Mouse (Mus musculus): ENCODE results near the gene Sergef. TPM values are rescaled to one million over a fixed set of nuclear protein-coding genes. Genes with fewer than 3 reads are reported as not detected.

Sergef gene
- polyA plus RNA-seq, 1 experiment from 2014 or later: 32.6 TPM

DNA sequence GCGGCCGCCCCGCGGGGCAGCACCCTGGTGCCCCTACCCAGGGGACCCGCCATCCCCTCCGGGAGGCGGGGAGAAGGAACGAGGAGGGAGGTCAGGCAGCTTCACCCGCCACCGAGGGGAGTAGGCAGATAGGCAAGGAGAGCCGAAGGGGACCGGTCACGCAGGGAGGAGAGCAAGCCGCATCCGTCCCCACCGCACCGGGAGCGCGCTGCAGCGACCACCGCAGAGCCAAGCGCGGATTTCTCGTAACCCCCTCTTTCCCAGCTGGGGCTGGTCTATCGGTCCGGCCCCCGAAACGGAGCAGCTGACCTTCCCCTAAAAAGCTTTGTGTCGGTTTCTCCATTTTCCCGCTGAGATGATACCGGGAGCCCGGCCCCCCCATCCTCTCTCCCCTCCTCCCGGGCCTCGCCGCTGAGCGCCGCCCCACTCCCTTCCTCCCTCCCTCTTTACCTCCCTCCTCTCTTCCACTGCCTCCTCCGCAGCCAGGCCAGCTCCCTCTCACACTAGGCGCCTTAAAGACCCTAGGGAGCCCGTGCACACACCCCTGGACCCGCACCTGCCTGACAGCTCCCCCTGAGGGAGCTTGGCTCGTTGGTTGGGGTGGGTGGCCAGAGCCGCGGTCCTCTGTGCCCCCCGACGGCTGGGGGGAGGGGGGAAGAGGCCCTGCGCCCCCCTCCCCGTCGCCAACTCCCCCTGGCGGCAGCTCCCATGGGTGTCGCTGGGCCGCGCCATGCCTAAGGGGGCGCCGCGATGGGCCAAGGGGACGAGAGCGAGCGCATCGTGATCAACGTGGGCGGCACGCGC lies 242.5 kb downstream of the Sergef start:
- peak overlapping the region; percentile 94 for H3K9ac ChIP-seq (replicated peaks; ENCODE audit: low read depth, low read length)
- peak overlapping the region; percentile 87 for H3K4me2 ChIP-seq (ENCODE audit: low read length)
- peak overlapping the region; percentile 95 for H3K4me3 ChIP-seq (replicated peaks; ENCODE audit: low read length)
- ATAC-seq: peak; percentile 71
- H3K27ac ChIP-seq (ENCODE audit: low read length): peak overlapping the region; percentile 79
- H3K36me3 ChIP-seq (ENCODE audit: control insufficient read depth, insufficient read depth): no peaks in the 10 kb centered on the region
- under 1% methylated on average over 54 of the region's 64 CpGs for WGBS
- no peaks in the 10 kb centered on the region for H3K9me3 ChIP-seq (ENCODE audit: control insufficient read depth, low read length)
- H3K27me3 ChIP-seq (replicated peaks; ENCODE audit: control insufficient read depth, insufficient read depth, low read length): peaks cover 22% of the 10 kb centered on the region
- peaks cover 50% of the 10 kb centered on the region for H3K4me1 ChIP-seq (replicated peaks; ENCODE audit: control insufficient read depth, insufficient read depth, low read length)

DNA sequence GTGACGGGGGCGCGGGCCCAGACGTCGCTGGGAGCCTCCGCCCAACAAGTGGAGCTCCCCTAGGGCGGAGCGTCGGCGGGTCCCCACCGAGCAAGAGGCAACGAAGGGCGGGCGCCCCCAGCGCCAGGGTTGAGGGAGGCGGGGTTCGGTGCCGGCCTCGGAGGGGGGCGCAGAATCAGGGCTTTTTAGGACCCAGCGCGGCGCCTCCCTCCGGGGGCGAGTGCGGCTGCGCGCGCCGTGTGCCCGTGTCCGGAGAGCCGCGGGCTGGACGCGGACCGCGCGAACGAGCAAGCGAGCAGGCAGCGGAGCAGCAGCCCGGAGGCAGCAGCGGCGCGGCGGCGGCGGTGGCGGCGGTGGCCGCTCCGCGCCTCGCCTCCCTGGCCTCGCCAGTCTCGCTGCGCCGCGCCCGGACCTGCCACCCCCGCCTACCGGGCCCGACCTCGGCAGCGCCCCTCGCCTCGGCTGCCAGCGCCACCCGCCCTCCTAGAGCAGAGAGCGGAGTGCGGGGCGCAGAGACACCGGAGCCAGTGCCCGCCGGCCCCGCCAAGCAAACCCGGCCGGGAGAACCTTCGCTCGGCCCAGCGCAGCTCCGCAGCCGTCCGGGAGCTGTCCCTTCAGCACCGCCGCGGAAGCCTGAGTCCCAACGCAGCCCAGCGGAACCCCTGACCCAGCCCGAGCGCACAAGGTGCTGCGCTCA lies 243.2 kb downstream of the Sergef start, which contains the start of gene Kcnc1:
Kcnc1 (plus strand) TSS at position 267 of the 697 bp plus-strand sequence.
- Histone ChIP-seq H3K4me2 (ENCODE audit: low read length) (peak within 1 kb of the TSS; percentile 87), H3K4me1 (replicated peaks; ENCODE audit: control insufficient read depth, insufficient read depth, low read length) (peaks cover 47% of the 10 kb centered on the region), H3K36me3 (ENCODE audit: control insufficient read depth, insufficient read depth) (no peaks in the 10 kb centered on the region), H3K9ac (replicated peaks; ENCODE audit: low read depth, low read length) (peak within 1 kb of the TSS; percentile 94), H3K27ac (ENCODE audit: low read length) (peak within 1 kb of the TSS; percentile 79), H3K27me3 (replicated peaks; ENCODE audit: control insufficient read depth, insufficient read depth, low read length) (peaks cover 22% of the 10 kb centered on the region), H3K4me3 (replicated peaks; ENCODE audit: low read length) (peak within 1 kb of the TSS; percentile 95), H3K9me3 (ENCODE audit: control insufficient read depth, low read length) (no peaks in the 10 kb centered on the region)
- peak; percentile 66 for ATAC-seq
- WGBS: 0% methylated on average over 47 of the region's 93 CpGs

DNA sequence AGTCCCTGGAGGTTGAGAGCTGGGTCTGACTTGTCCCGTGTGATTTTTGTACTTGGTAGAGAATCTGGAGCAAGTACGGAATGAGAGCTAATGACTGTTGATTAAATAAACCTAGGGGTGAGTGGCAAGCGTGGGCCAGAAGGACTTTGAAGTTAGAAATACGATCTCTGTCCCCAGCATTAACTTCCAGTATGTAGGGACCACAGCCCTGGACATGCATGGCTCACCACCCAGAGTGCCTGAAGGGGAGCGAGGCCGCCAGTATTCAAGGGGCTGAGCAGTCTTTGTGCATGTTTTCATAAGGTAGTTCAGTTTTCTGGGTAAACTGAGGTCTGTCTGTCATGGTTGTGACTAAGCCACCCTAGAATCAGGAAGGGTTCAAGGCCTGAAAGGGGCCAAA lies 244.0 kb downstream of the Sergef start:
- H3K27me3 ChIP-seq (replicated peaks; ENCODE audit: control insufficient read depth, insufficient read depth, low read length): peaks cover 22% of the 10 kb centered on the region
- H3K36me3 ChIP-seq (ENCODE audit: control insufficient read depth, insufficient read depth): no peaks in the 10 kb centered on the region
- H3K27ac ChIP-seq (ENCODE audit: low read length): no peak overlapping the region
- ATAC-seq: no peak
- peaks cover 40% of the 10 kb centered on the region for H3K4me1 ChIP-seq (replicated peaks; ENCODE audit: control insufficient read depth, insufficient read depth, low read length)
- WGBS: 49% methylated on average over 6 of the region's 6 CpGs
- no peak overlapping the region for H3K9ac ChIP-seq (replicated peaks; ENCODE audit: low read depth, low read length)
- H3K4me2 ChIP-seq (ENCODE audit: low read length): peak overlapping the region; percentile 87
- H3K4me3 ChIP-seq (replicated peaks; ENCODE audit: low read length): peak overlapping the region; percentile 95; the same call in 1 of the 2 replicates
- H3K9me3 ChIP-seq (ENCODE audit: control insufficient read depth, low read length): no peaks in the 10 kb centered on the region

DNA sequence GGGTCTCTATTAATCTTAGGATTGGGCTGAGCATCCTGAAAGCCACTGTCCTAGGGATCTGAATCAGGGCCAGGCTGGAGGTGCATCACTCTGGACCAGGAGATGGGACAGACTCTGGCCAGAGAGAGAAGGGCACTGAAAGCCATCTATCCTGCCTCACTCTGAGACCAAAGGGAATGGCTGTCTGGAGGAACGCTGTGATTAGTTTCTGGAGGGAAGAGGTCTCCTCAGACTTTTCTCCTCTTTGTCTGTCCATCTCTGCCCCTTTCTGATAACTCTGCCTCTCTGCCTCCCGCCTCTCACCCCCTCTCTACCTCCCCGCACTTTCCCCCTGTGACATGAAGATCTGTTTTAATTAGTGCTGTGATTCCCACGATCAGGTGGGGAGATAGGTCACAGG lies 244.7 kb downstream of the Sergef start:
- Histone ChIP-seq H3K4me2 (ENCODE audit: low read length) (no peak overlapping the region), H3K4me1 (replicated peaks; ENCODE audit: control insufficient read depth, insufficient read depth, low read length) (peaks cover 34% of the 10 kb centered on the region), H3K9ac (replicated peaks; ENCODE audit: low read depth, low read length) (no peak overlapping the region), H3K9me3 (ENCODE audit: control insufficient read depth, low read length) (no peaks in the 10 kb centered on the region), H3K27ac (ENCODE audit: low read length) (no peak overlapping the region), H3K27me3 (replicated peaks; ENCODE audit: control insufficient read depth, insufficient read depth, low read length) (peaks cover 22% of the 10 kb centered on the region), H3K36me3 (ENCODE audit: control insufficient read depth, insufficient read depth) (no peaks in the 10 kb centered on the region), H3K4me3 (replicated peaks; ENCODE audit: low read length) (no peak overlapping the region)
- 67% methylated on average over 4 of the region's 4 CpGs for WGBS
- no peak for ATAC-seq

DNA sequence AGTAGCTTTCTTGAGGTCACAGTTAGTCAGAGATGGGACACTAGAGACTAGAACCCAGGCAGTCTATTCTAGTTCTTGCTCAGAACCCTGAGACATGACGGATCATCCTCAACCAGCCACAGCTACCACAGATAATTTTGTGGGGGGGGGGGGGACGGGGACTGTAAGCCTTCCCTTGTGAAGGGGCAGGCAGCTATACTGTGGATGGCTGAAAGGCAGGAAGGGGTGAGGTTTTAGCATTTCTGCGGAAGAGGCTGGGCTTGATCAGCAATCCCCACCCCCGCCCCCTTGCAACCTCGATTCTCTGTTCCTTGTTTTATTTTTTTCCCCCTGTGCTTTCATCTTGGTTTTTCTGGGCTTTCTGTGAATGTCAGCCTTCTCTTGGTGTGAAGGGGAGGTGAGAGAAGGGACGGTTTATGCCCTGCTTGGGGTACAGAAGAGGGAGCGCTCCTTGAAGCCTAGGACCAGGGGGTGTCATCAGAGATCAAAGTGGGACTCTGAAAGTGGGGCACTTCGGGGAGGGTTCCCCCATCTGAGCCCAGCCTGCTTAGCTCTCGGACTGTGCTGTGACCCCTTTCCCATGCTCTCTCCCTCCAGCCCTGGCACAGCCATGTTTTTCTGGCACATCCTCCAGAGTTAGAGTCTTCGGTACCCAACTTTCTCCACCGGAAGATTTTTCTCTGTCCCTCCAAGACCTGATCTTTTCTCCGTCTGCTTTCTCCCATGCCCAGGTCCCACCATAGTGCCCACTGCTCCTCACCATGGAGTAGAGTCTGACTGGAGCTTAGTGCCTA lies 245.7 kb downstream of the Sergef start:
- no peak overlapping the region for H3K4me2 ChIP-seq (ENCODE audit: low read length)

More for the DNA sequence above, 245.7 kb downstream of the Sergef start:
- WGBS: 58% methylated on average over 12 of the region's 12 CpGs
- peaks cover 22% of the 10 kb centered on the region for H3K27me3 ChIP-seq (replicated peaks; ENCODE audit: control insufficient read depth, insufficient read depth, low read length)
- no peaks in the 10 kb centered on the region for H3K9me3 ChIP-seq (ENCODE audit: control insufficient read depth, low read length)
- ATAC-seq: no peak
- no peaks in the 10 kb centered on the region for H3K36me3 ChIP-seq (ENCODE audit: control insufficient read depth, insufficient read depth)
- H3K27ac ChIP-seq (ENCODE audit: low read length): no peak overlapping the region
- H3K4me1 ChIP-seq (replicated peaks; ENCODE audit: control insufficient read depth, insufficient read depth, low read length): peaks cover 24% of the 10 kb centered on the region
- no peak overlapping the region for H3K9ac ChIP-seq (replicated peaks; ENCODE audit: low read depth, low read length)
- H3K4me3 ChIP-seq (replicated peaks; ENCODE audit: low read length): no peak overlapping the region

Other genes with a start within 250 kb of the Sergef start
- gene Kcnc1, start 243.3 kb downstream of the Sergef start, polyA plus RNA-seq (2015; fragmentation: Nextera tagmentation; extraction: Ambion mirVana): 7.6 and 8.4 TPM in 2 replicates
- gene Tph1, start 32.7 kb upstream of the Sergef start, polyA plus RNA-seq (2015; fragmentation: Nextera tagmentation; extraction: Ambion mirVana): 0.35 and 0.93 TPM in 2 replicates
- 20.8 and 22.3 TPM in 2 replicates for gene Saal1, start 70.9 kb upstream of the Sergef start, polyA plus RNA-seq (2015; fragmentation: Nextera tagmentation; extraction: Ambion mirVana)
- 0.33 TPM in 1 of 2 replicates, not detected in the other for gene Saa3, start 75.9 kb upstream of the Sergef start, polyA plus RNA-seq (2015; fragmentation: Nextera tagmentation; extraction: Ambion mirVana)
- not detected in 2 replicates for gene Saa4, start 92.8 kb upstream of the Sergef start, polyA plus RNA-seq (2015; fragmentation: Nextera tagmentation; extraction: Ambion mirVana)
- gene Saa1, start 103.2 kb upstream of the Sergef start, polyA plus RNA-seq (2015; fragmentation: Nextera tagmentation; extraction: Ambion mirVana): not detected in 2 replicates
- gene Saa2, start 112.0 kb upstream of the Sergef start, polyA plus RNA-seq (2015; fragmentation: Nextera tagmentation; extraction: Ambion mirVana): not detected in 2 replicates
- gene Hps5, start 156.3 kb upstream of the Sergef start, polyA plus RNA-seq (2015; fragmentation: Nextera tagmentation; extraction: Ambion mirVana): 16.9 and 17.7 TPM in 2 replicates
- gene Gtf2h1, start 156.3 kb upstream of the Sergef start, polyA plus RNA-seq (2015; fragmentation: Nextera tagmentation; extraction: Ambion mirVana): 52.3 and 56.7 TPM in 2 replicates
- gene Ldha, start 201.7 kb upstream of the Sergef start, polyA plus RNA-seq (2015; fragmentation: Nextera tagmentation; extraction: Ambion mirVana): 782 and 824 TPM in 2 replicates
- gene Ldhc, start 221.4 kb upstream of the Sergef start, polyA plus RNA-seq (2015; fragmentation: Nextera tagmentation; extraction: Ambion mirVana): 0.20 TPM in 1 of 2 replicates, not detected in the other